Mouse (Mus musculus): ENCODE measurements around the gene Uaca. TPM values are rescaled to one million over a fixed set of nuclear protein-coding genes. Genes with fewer than 3 reads are reported as not detected.

Gene Uaca
- polyA plus RNA-seq, 1 experiment, result 11.1 TPM

- H3K27me3 ChIP-seq (ENCODE audit: control insufficient read depth, insufficient read depth, low read length), result no peaks in the 10 kb centered on the region
- H3K4me3 ChIP-seq (ENCODE audit: control insufficient read depth, low read depth, low read length), result no peak overlapping the region
- H3K36me3 ChIP-seq (ENCODE audit: control insufficient read depth, insufficient read depth, low read length), result no peaks in the 10 kb centered on the region
- TF ChIP-seq CTCF (IDR thresholded peaks at IDR 0.05; ENCODE audit: control insufficient read depth, insufficient read depth, insufficient replicate concordance, low read depth, low read length) (no peak), POLR2A (IDR thresholded peaks at IDR 0.05; ENCODE audit: control insufficient read depth, low read depth, low read length) (no peak)
- no peak overlapping the region for H3K27ac ChIP-seq (ENCODE audit: control insufficient read depth, insufficient read depth, low read depth, low read length)
- no peaks in the 10 kb centered on the region for H3K4me1 ChIP-seq (ENCODE audit: control insufficient read depth, insufficient read depth, low read length)
Observed at GRCm38 (mm10) chr9:60832233-60832632, 37.9 kb downstream of the Uaca start.

- no peak for TF ChIP-seq POLR2A (IDR thresholded peaks at IDR 0.05; ENCODE audit: control insufficient read depth, low read depth, low read length)
- no peak for TF ChIP-seq CTCF (IDR thresholded peaks at IDR 0.05; ENCODE audit: control insufficient read depth, insufficient read depth, insufficient replicate concordance, low read depth, low read length)
- Histone ChIP-seq H3K4me3 (ENCODE audit: control insufficient read depth, low read depth, low read length) (no peak overlapping the region), H3K27ac (ENCODE audit: control insufficient read depth, insufficient read depth, low read depth, low read length) (no peak overlapping the region), H3K36me3 (ENCODE audit: control insufficient read depth, insufficient read depth, low read length) (no peaks in the 10 kb centered on the region), H3K4me1 (ENCODE audit: control insufficient read depth, insufficient read depth, low read length) (peaks cover 6% of the 10 kb centered on the region), H3K27me3 (ENCODE audit: control insufficient read depth, insufficient read depth, low read length) (no peaks in the 10 kb centered on the region)
Observed at GRCm38 (mm10) chr9:60836151-60836550, 41.8 kb downstream of the Uaca start.

GRCm38 (mm10) chr9:60837078-60837448, 42.7 kb downstream of the Uaca start:
- H3K27ac ChIP-seq (ENCODE audit: control insufficient read depth, insufficient read depth, low read depth, low read length), result peak overlapping the region; percentile 82; the same call in 1 of the 2 replicates
- H3K4me3 ChIP-seq (ENCODE audit: control insufficient read depth, low read depth, low read length), result peak overlapping the region; percentile 85
- peaks cover 8% of the 10 kb centered on the region for H3K4me1 ChIP-seq (ENCODE audit: control insufficient read depth, insufficient read depth, low read length)
- no peaks in the 10 kb centered on the region for H3K27me3 ChIP-seq (ENCODE audit: control insufficient read depth, insufficient read depth, low read length)
- TF ChIP-seq POLR2A (IDR thresholded peaks at IDR 0.05; ENCODE audit: control insufficient read depth, low read depth, low read length) (no peak), CTCF (IDR thresholded peaks at IDR 0.05; ENCODE audit: control insufficient read depth, insufficient read depth, insufficient replicate concordance, low read depth, low read length) (no peak)
- no peaks in the 10 kb centered on the region for H3K36me3 ChIP-seq (ENCODE audit: control insufficient read depth, insufficient read depth, low read length)

- TF ChIP-seq POLR2A (IDR thresholded peaks at IDR 0.05; ENCODE audit: control insufficient read depth, low read depth, low read length) (peak; percentile 59; the same call in 1 of the 2 replicates), CTCF (IDR thresholded peaks at IDR 0.05; ENCODE audit: control insufficient read depth, insufficient read depth, insufficient replicate concordance, low read depth, low read length) (no peak)
- Histone ChIP-seq H3K27me3 (ENCODE audit: control insufficient read depth, insufficient read depth, low read length) (no peaks in the 10 kb centered on the region), H3K4me1 (ENCODE audit: control insufficient read depth, insufficient read depth, low read length) (peaks cover 8% of the 10 kb centered on the region), H3K4me3 (ENCODE audit: control insufficient read depth, low read depth, low read length) (peak overlapping the region; percentile 85), H3K36me3 (ENCODE audit: control insufficient read depth, insufficient read depth, low read length) (no peaks in the 10 kb centered on the region), H3K27ac (ENCODE audit: control insufficient read depth, insufficient read depth, low read depth, low read length) (peak overlapping the region; percentile 82)
Observed at GRCm38 (mm10) chr9:60837449-60838141, 43.3 kb downstream of the Uaca start.

GRCm38 (mm10) chr9:60838331-60838872, 44.1 kb downstream of the Uaca start:
- H3K27me3 ChIP-seq (ENCODE audit: control insufficient read depth, insufficient read depth, low read length), result no peaks in the 10 kb centered on the region
- H3K4me3 ChIP-seq (ENCODE audit: control insufficient read depth, low read depth, low read length), result peak overlapping the region; percentile 85
- no peak for TF ChIP-seq CTCF (IDR thresholded peaks at IDR 0.05; ENCODE audit: control insufficient read depth, insufficient read depth, insufficient replicate concordance, low read depth, low read length)
- no peak for TF ChIP-seq POLR2A (IDR thresholded peaks at IDR 0.05; ENCODE audit: control insufficient read depth, low read depth, low read length)
- H3K27ac ChIP-seq (ENCODE audit: control insufficient read depth, insufficient read depth, low read depth, low read length), result peak overlapping the region; percentile 39; the same call in 1 of the 2 replicates
- H3K36me3 ChIP-seq (ENCODE audit: control insufficient read depth, insufficient read depth, low read length), result no peaks in the 10 kb centered on the region
- peaks cover 8% of the 10 kb centered on the region for H3K4me1 ChIP-seq (ENCODE audit: control insufficient read depth, insufficient read depth, low read length)

- peak overlapping the region; percentile 55; the same call in 1 of the 2 replicates for H3K27ac ChIP-seq (ENCODE audit: control insufficient read depth, insufficient read depth, low read depth, low read length)
- TF ChIP-seq CTCF (IDR thresholded peaks at IDR 0.05; ENCODE audit: control insufficient read depth, insufficient read depth, insufficient replicate concordance, low read depth, low read length) (no peak), POLR2A (IDR thresholded peaks at IDR 0.05; ENCODE audit: control insufficient read depth, low read depth, low read length) (no peak)
- peaks cover 8% of the 10 kb centered on the region for H3K4me1 ChIP-seq (ENCODE audit: control insufficient read depth, insufficient read depth, low read length)
- no peak overlapping the region for H3K4me3 ChIP-seq (ENCODE audit: control insufficient read depth, low read depth, low read length)
- H3K36me3 ChIP-seq (ENCODE audit: control insufficient read depth, insufficient read depth, low read length), result no peaks in the 10 kb centered on the region
- no peaks in the 10 kb centered on the region for H3K27me3 ChIP-seq (ENCODE audit: control insufficient read depth, insufficient read depth, low read length)
Observed at GRCm38 (mm10) chr9:60841393-60841792, 47.1 kb downstream of the Uaca start.

- H3K27me3 ChIP-seq (ENCODE audit: control insufficient read depth, insufficient read depth, low read length), result no peaks in the 10 kb centered on the region
- H3K4me3 ChIP-seq (ENCODE audit: control insufficient read depth, low read depth, low read length), result no peak overlapping the region
- H3K4me1 ChIP-seq (ENCODE audit: control insufficient read depth, insufficient read depth, low read length), result peaks cover 2% of the 10 kb centered on the region
- TF ChIP-seq CTCF (IDR thresholded peaks at IDR 0.05; ENCODE audit: control insufficient read depth, insufficient read depth, insufficient replicate concordance, low read depth, low read length), result no peak
- TF ChIP-seq POLR2A (IDR thresholded peaks at IDR 0.05; ENCODE audit: control insufficient read depth, low read depth, low read length), result no peak
- H3K27ac ChIP-seq (ENCODE audit: control insufficient read depth, insufficient read depth, low read depth, low read length), result no peak overlapping the region
- H3K36me3 ChIP-seq (ENCODE audit: control insufficient read depth, insufficient read depth, low read length), result no peaks in the 10 kb centered on the region
Observed at GRCm38 (mm10) chr9:60843415-60844076, 49.2 kb downstream of the Uaca start.
